Mouse (Mus musculus): ENCODE results near the gene Myadm. TPM values are rescaled to one million over a fixed set of nuclear protein-coding genes. Genes with fewer than 3 reads are reported as not detected.
"Not testable (repeated sequence)": the region's sequence is repeated elsewhere in the genome, so short reads cannot be mapped to it uniquely, and the experiment has no call there.

Myadm gene
- polyA plus RNA-seq, 1 experiment from 2014 or later: 105 TPM

DNA sequence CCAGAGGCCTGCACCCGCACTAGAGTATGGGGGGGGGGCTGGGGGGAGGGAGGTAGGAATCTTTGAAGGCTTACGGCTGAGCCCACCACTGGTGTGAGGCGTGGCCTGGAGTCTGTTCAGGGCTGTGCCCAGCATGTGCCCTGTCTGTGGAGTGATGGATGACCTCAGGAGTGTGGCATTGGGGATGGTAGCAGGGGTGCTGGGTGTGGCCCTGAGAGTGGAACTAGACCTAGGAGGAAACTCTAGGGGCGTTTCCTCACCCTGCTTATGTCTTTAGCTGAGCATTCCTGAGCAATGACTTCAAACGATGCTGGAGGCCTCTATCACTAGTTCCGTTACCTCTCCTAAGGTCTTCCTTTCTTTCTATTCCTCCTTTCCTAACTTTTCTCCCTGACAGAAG, 2.3 kb downstream of the Myadm start:
- peak; percentile 3; the same call in 1 of the 2 replicates for ATAC-seq (ENCODE audit: insufficient number of reproducible peaks, low FRiP score, low TSS enrichment, low read depth)
- no peaks in the 10 kb centered on the region for H3K9me3 ChIP-seq (replicated peaks)
- H3K36me3 ChIP-seq: peaks cover 14% of the 10 kb centered on the region; the same call in 1 of the 2 replicates
- H3K27me3 ChIP-seq: no peaks in the 10 kb centered on the region
- H3K4me2 ChIP-seq (replicated peaks): peak overlapping the region; percentile 72
- H3K27ac ChIP-seq (replicated peaks): peak overlapping the region; percentile 92
- H3K9ac ChIP-seq: peak overlapping the region; percentile 31; the same call in 1 of the 2 replicates
- H3K4me1 ChIP-seq: peaks cover 30% of the 10 kb centered on the region
- 43% methylated on average over 6 of the region's 6 CpGs for WGBS
- peak overlapping the region; percentile 50 for H3K4me3 ChIP-seq (replicated peaks)

DNA sequence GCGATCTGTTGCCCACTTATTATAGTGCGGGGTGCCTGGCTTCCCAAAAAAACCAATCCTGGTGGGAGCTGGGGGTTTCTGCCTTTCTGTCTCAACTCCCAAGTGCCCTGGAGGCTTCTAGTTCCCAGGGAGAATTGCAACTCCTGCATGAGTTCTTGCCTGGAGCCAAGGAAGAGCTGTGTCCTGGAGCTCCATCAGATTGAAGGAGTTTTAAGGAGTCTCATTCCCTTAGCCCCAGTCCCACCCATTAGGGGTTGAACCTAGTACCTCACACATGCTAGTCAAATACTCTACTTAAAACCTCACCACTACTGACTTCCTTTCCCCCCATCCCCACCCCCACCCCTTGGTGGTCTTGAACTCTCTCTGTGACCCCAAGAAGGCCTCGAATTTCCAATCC, 2.9 kb downstream of the Myadm start:
- Histone ChIP-seq H3K27ac (replicated peaks) (peak overlapping the region; percentile 92), H3K4me2 (replicated peaks) (peak overlapping the region; percentile 72), H3K27me3 (no peaks in the 10 kb centered on the region), H3K4me1 (peaks cover 30% of the 10 kb centered on the region), H3K4me3 (replicated peaks) (peak overlapping the region; percentile 50), H3K9ac (no peak overlapping the region), H3K9me3 (replicated peaks) (no peaks in the 10 kb centered on the region), H3K36me3 (peaks cover 20% of the 10 kb centered on the region)
- no peak for ATAC-seq (ENCODE audit: insufficient number of reproducible peaks, low FRiP score, low TSS enrichment, low read depth)
- WGBS: 66% methylated on average over 3 of the region's 3 CpGs

DNA sequence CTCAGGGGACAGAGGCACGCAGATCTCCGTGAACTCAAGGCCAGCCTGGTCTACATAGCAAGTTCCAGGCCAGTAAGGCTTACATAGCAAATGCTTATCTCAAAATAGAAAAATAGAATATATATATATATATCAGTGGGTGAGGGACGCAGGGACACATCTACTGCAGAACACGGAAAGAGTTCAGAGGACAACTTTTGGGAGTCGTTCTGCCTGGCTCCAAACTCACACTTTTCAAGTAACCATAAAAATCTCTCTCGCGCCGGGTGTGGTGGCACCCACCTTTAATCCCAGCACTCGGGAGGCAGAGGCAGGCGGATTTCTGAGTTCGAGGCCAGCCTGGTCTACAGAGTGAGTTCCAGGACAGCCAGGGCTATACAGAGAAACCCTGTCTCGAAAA, 3.4 kb downstream of the Myadm start:
- Histone ChIP-seq H3K4me3 (replicated peaks) (peak overlapping the region; percentile 50), H3K36me3 (peaks cover 25% of the 10 kb centered on the region), H3K27ac (replicated peaks) (peak overlapping the region; percentile 92), H3K4me2 (replicated peaks) (peak overlapping the region; percentile 72), H3K4me1 (peaks cover 30% of the 10 kb centered on the region)
- H3K9ac ChIP-seq; H3K9me3 ChIP-seq (replicated peaks); H3K27me3 ChIP-seq; ATAC-seq (ENCODE audit: insufficient number of reproducible peaks, low FRiP score, low TSS enrichment, low read depth): not testable (repeated sequence)
- 68% methylated on average over 12 of the region's 12 CpGs for WGBS

DNA sequence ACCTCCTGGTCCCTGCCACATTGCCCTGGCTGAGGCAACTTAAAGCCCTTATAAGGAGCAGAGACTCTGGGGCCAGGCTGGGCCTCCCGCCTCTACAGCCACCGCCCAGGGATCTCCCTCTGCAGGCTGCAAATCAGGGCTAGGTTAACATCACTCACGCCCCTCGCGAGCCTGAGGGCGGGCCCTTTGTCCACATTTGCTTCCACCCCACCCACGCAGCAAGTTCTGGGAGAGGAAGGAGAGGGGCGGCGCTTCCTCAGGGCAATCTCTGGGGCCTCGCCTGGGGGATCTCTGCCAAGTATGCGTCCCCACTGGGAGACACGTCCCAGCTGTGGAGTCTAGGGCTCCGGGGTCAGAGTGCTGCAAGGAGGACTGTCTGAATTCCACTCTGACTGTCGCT, 3.9 kb downstream of the Myadm start:
- H3K4me2 ChIP-seq (replicated peaks): peak overlapping the region; percentile 72
- no peaks in the 10 kb centered on the region for H3K27me3 ChIP-seq
- peak; percentile 68 for ATAC-seq (ENCODE audit: insufficient number of reproducible peaks, low FRiP score, low TSS enrichment, low read depth)
- H3K27ac ChIP-seq (replicated peaks): peak overlapping the region; percentile 92
- WGBS: under 1% methylated on average over 14 of the region's 14 CpGs
- H3K9me3 ChIP-seq (replicated peaks): no peaks in the 10 kb centered on the region
- peak overlapping the region; percentile 50 for H3K4me3 ChIP-seq (replicated peaks)
- peaks cover 30% of the 10 kb centered on the region for H3K4me1 ChIP-seq
- H3K36me3 ChIP-seq: peaks cover 30% of the 10 kb centered on the region
- H3K9ac ChIP-seq: no peak overlapping the region

DNA sequence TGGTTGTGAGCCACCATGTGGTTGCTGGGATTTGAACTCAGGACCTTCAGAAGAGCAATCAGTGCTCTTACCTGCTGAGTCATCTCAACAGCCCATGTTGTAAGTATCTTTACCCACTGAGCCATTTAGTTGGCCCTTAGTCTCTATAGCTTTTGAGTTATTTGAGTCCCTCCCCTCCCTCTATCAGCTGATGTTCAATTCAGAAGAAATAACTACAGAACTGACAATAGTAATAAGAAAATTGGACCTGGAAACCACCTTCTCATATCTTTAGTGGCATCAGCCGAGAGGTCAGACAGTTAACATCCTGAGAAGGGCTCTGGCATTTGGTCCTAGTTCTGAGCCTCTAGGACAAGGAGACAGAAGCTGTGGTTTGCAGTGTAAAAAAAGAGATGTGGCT, 5.9 kb downstream of the Myadm start:
- Histone ChIP-seq H3K9me3 (replicated peaks) (no peaks in the 10 kb centered on the region), H3K9ac (no peak overlapping the region), H3K27ac (replicated peaks) (no peak overlapping the region), H3K27me3 (no peaks in the 10 kb centered on the region), H3K4me1 (peaks cover 29% of the 10 kb centered on the region), H3K4me3 (replicated peaks) (no peak overlapping the region), H3K36me3 (peaks cover 42% of the 10 kb centered on the region), H3K4me2 (replicated peaks) (no peak overlapping the region)
- ATAC-seq (ENCODE audit: insufficient number of reproducible peaks, low FRiP score, low TSS enrichment, low read depth): no peak
- 88% methylated on average over 1 of the region's 1 CpGs for WGBS

DNA sequence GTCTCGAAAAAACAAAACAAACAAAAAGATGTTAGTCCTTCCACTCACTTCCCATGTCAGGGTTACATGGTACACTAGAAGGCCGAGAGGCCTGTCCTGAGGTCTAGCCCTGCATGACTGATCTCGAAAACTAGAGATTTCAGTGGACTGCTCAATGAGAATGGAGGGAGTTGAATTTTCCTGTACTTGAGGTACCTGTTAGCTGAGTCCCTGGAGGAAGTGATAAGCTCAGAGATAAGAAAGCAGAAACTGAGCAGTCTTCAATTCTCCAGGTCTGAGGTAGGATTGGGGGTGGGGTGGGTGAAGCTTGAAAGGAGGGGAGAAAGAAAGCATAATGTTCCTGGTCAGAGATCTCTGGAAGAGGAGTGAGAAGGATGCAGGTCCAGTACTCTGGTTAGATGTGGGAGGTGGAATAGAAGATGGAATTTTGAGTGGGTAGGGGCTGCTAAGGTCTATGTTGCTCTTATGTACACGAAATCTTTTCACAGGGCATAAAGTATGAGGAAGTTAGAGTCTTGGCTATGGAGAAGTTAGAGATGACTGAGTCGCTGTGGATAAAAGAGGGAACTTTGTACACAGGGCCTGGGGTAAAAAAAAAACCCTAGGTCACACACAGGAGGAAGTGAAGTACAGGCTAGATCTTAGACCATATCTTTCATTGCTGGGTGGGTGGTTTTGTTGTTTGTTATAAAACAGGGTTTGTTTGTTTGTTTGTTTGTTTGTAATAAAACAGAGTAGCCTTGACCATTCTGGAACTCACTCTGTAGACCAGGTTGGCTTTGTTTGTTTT, 6.6 kb downstream of the Myadm start:
- Histone ChIP-seq H3K27me3 (no peaks in the 10 kb centered on the region), H3K4me3 (replicated peaks) (no peak overlapping the region), H3K9me3 (replicated peaks) (no peaks in the 10 kb centered on the region), H3K4me2 (replicated peaks) (no peak overlapping the region), H3K9ac (no peak overlapping the region), H3K36me3 (peaks cover 42% of the 10 kb centered on the region), H3K4me1 (peaks cover 23% of the 10 kb centered on the region), H3K27ac (replicated peaks) (no peak overlapping the region)
- 88% methylated on average over 5 of the region's 5 CpGs for WGBS
- ATAC-seq (ENCODE audit: insufficient number of reproducible peaks, low FRiP score, low TSS enrichment, low read depth): no peak

DNA sequence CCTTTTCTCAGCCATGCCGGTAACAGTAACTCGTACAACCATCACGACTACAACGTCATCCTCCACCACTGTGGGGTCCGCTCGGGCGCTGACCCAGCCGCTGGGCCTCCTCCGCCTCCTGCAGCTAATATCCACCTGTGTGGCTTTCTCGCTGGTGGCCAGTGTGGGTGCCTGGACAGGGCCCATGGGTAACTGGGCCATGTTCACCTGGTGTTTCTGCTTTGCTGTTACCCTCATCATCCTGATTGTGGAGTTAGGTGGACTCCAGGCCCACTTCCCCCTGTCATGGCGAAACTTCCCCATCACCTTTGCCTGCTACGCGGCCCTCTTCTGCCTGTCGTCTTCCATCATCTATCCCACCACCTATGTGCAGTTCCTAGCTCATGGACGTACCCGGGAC, 7.8 kb downstream of the Myadm start:
- 94% methylated on average over 16 of the region's 16 CpGs for WGBS
- H3K4me2 ChIP-seq (replicated peaks): no peak overlapping the region
- H3K36me3 ChIP-seq: peaks cover 42% of the 10 kb centered on the region
- H3K9ac ChIP-seq: no peak overlapping the region
- H3K4me1 ChIP-seq: peaks cover 12% of the 10 kb centered on the region
- H3K9me3 ChIP-seq (replicated peaks): no peaks in the 10 kb centered on the region
- peaks cover 7% of the 10 kb centered on the region for H3K27me3 ChIP-seq
- H3K27ac ChIP-seq (replicated peaks): no peak overlapping the region
- no peak overlapping the region for H3K4me3 ChIP-seq (replicated peaks)
- no peak for ATAC-seq (ENCODE audit: insufficient number of reproducible peaks, low FRiP score, low TSS enrichment, low read depth)

DNA sequence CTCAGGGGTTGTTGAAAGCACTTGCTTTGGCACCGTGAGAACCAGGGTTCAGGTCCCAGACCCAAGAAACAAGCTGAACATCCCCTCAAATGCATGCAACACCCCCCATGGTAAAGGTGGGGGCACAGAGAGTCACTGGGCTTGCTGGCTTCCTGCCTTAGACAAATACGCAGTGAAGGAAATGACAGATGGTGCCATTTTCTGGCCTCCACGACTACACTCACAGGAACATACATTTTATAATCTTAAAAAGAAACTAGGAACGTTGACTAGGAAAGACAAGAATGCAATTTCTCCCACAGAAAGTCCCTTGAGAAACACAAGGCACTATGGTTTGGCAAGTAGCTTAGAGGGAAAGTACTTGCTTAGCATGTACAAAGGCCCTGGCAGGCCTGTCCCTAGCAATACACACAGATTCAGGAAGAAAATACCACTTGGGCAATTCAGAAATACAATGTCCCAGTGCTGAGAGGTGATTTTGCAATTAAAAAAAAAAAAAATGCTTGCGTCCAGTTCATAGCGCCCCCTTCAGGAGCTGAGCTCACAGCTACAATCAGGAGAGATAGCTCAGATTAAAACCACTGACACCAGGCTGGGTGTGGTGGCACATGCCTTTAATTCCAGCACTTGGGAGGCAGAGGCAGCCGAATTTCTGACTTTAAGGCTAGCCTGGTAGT, 11.2 kb downstream of the Myadm start:
- Histone ChIP-seq H3K36me3 (peaks cover 36% of the 10 kb centered on the region), H3K9me3 (replicated peaks) (no peaks in the 10 kb centered on the region), H3K4me3 (replicated peaks) (no peak overlapping the region), H3K4me2 (replicated peaks) (no peak overlapping the region), H3K27ac (replicated peaks) (no peak overlapping the region), H3K4me1 (peaks cover 25% of the 10 kb centered on the region), H3K27me3 (peaks cover 37% of the 10 kb centered on the region), H3K9ac (no peak overlapping the region)
- ATAC-seq (ENCODE audit: insufficient number of reproducible peaks, low FRiP score, low TSS enrichment, low read depth): no peak
- WGBS: 48% methylated on average over 7 of the region's 7 CpGs

DNA sequence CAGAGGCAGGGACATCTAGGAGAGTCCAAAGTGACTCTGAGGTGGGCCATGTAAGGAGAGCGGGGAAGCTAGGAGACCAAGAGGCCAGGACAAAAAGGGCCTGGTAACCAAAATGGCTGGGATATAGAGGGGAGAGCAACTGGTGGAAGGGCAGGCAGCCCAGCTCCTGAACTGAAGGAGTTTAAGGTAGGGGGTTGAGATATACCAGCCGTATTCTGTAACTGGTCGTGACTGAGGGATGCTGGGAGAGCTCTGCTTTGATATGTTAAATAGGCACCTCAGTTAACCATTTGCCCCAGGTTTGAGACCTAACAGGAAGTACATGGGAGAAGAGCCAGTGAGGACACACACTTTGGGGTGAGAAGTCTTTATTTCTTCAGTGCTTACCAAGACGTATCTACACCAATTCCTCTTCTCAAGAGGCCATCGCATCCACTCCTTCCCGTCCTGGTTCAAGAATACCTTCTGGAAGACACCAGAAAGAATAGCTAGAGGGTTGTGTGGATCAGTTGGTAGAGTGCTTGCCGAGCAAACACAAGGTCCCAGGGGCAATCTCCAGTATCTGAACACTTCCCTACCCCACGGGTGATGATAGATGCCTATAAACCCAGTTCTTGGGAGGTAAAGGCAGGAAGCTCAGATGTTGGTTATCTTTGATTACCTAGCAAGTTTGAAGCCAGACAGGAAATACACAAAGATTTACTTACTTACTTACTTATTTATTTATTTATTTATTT, 12.2 kb downstream of the Myadm start:
- peaks cover 46% of the 10 kb centered on the region for H3K27me3 ChIP-seq
- H3K27ac ChIP-seq (replicated peaks): no peak overlapping the region
- peaks cover 29% of the 10 kb centered on the region for H3K36me3 ChIP-seq
- no peak overlapping the region for H3K4me3 ChIP-seq (replicated peaks)
- 64% methylated on average over 8 of the region's 8 CpGs for WGBS
- peaks cover 25% of the 10 kb centered on the region for H3K4me1 ChIP-seq
- H3K4me2 ChIP-seq (replicated peaks): no peak overlapping the region; the same call in 1 of the 2 replicates
- ATAC-seq (ENCODE audit: insufficient number of reproducible peaks, low FRiP score, low TSS enrichment, low read depth): no peak
- no peak overlapping the region for H3K9ac ChIP-seq
- H3K9me3 ChIP-seq (replicated peaks): no peaks in the 10 kb centered on the region

DNA sequence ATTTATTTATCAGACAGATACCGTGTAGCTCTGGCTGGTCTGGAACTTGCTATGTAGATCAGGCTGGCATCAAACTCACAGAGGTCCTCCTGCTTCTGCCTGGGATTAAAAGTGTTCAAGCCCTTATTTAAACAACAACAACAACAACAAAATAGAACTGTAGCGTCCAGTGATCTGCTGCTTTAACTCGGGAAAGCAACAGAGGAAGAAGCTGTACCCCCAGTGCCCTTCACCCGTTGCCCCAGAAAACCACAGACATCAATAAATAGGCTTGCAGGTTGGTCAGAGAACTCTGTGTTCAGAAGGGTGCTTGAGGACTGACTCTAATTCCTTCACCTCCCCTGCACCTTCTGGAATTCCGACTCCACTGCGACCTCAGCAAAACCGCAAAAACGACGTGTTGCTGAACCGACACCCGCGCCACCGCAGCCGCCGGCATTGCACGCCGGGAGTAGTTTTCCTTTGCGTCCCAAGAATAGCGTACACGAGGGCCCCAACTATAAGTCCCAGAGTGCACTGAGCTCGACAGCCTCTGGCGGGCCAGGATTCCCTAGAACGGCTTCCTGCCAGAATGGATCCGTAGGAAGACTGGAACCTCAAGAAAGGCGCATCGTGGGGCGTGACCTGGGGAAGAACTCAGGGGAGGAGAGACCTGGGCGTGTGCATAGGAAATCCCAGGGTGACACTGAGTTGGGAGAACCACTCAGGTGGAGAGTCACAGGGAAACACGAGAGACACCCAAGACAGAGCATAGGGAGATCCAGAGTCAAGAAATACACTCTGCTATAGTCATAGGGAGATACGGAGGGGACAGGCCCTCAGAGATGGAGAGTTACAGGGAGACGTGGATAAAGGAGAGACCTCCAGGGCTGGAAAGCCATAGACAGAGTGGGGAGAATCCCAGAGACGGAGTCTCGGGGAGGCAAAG, 13.0 kb downstream of the Myadm start:
- Histone ChIP-seq H3K4me1 (peaks cover 25% of the 10 kb centered on the region), H3K27ac (replicated peaks) (no peak overlapping the region), H3K9ac (no peak overlapping the region), H3K36me3 (peaks cover 21% of the 10 kb centered on the region), H3K27me3 (peaks cover 51% of the 10 kb centered on the region), H3K4me2 (replicated peaks) (peak overlapping the region; percentile 65), H3K9me3 (replicated peaks) (no peaks in the 10 kb centered on the region), H3K4me3 (replicated peaks) (peak overlapping the region; percentile 37)
- ATAC-seq (ENCODE audit: insufficient number of reproducible peaks, low FRiP score, low TSS enrichment, low read depth): no peak
- 4% methylated on average over 33 of the region's 33 CpGs for WGBS
